ENCODE assay signal across 10 mouse cellular contexts in genomic region chr13:64098992-64099391, GRCm38 (mm10). TPM values are rescaled to one million over a fixed set of nuclear protein-coding genes. Genes with fewer than 3 reads are reported as not detected.
A peak's percentile ranks its signal among the peaks of the same experiment; 100 is the strongest.
DNase-seq lines count a peak whose midpoint lies in the region; ATAC-seq and TF ChIP-seq lines count a peak whose summit lies in the region.
"Had no signal": no experiment of that assay in that cellular context is flagged by ENCODE, and none has a peak within 500 bp of the region (broad histone marks: within the 10 kb centered on the region; RNA-seq: fewer than 3 reads in every experiment).

No protein-coding gene starts in this region.

- H3K27me3 ChIP-seq in heart, embryonic 11.5 days (ENCODE audit: control insufficient read depth, insufficient read depth, low read length): no peaks in the 10 kb centered on the region
- no peaks in the 10 kb centered on the region for H3K27me3 ChIP-seq in testis, adult 2 months (ENCODE audit: control insufficient read depth, insufficient read depth, low read length)
- no peaks in the 10 kb centered on the region for H3K27me3 ChIP-seq in hindbrain, embryonic 16.5 days (replicated peaks; ENCODE audit: control insufficient read depth, insufficient read depth, low read length)
- H3K27me3 ChIP-seq in forebrain, embryonic 16.5 days (replicated peaks; ENCODE audit: control insufficient read depth, insufficient read depth, low read length): no peaks in the 10 kb centered on the region
- H3K27me3 ChIP-seq: embryonic facial prominence, embryonic 15.5 days; limb, embryonic 12.5 days had no signal

- no peak overlapping the region for H3K4me3 ChIP-seq in heart, embryonic 11.5 days (ENCODE audit: low read depth, low read length)
- H3K4me3 ChIP-seq in testis, adult 2 months (ENCODE audit: control insufficient read depth, low read depth, low read length): no peak overlapping the region
- no peak overlapping the region for H3K4me3 ChIP-seq in cortical plate, adult 2 months (ENCODE audit: insufficient read depth, low read length)
- H3K4me3 ChIP-seq in hindbrain, embryonic 16.5 days (ENCODE audit: low read length): no peak overlapping the region
- H3K4me3 ChIP-seq in forebrain, embryonic 16.5 days (replicated peaks; ENCODE audit: low read length): no peak overlapping the region
- H3K4me3 ChIP-seq: embryonic facial prominence, embryonic 15.5 days; limb, embryonic 12.5 days had no signal

- DNase-seq in heart, postnatal 14 days: peak; percentile 15 to 45
- no peak for DNase-seq in testis, postnatal 14 days (ENCODE audit: low spot score)
- DNase-seq in spleen, postnatal 10 days (ENCODE audit: low spot score in 2 of 2): peak; percentile 21 to 64

- no peaks in the 10 kb centered on the region for H3K4me1 ChIP-seq in heart, embryonic 11.5 days (ENCODE audit: control insufficient read depth, insufficient read depth, low read length)
- peaks cover 4% of the 10 kb centered on the region; the same call in 1 of the 2 replicates for H3K4me1 ChIP-seq in testis, adult 2 months (ENCODE audit: control insufficient read depth, insufficient read depth, low read length)
- H3K4me1 ChIP-seq in cortical plate, adult 2 months (ENCODE audit: control insufficient read depth, insufficient read depth, low read length): no peaks in the 10 kb centered on the region
- no peaks in the 10 kb centered on the region for H3K4me1 ChIP-seq in hindbrain, embryonic 16.5 days (ENCODE audit: control insufficient read depth, insufficient read depth, low read depth, low read length)
- H3K4me1 ChIP-seq in forebrain, embryonic 16.5 days (replicated peaks; ENCODE audit: control insufficient read depth, insufficient read depth, low read length): no peaks in the 10 kb centered on the region
- H3K4me1 ChIP-seq: embryonic facial prominence, embryonic 15.5 days; limb, embryonic 12.5 days had no signal

- intact Hi-C loops in heart, postnatal 14 days (cut with DNase I): no loop called here

- no peak for ATAC-seq in heart, embryonic 11.5 days (replicated peaks; ENCODE audit: insufficient number of reproducible peaks, low FRiP score, low TSS enrichment)
- ATAC-seq in hindbrain, embryonic 16.5 days: no peak
- no peak for ATAC-seq in forebrain, embryonic 16.5 days

- H3K9me3 ChIP-seq in heart, embryonic 11.5 days (replicated peaks; ENCODE audit: control insufficient read depth, low read length): no peaks in the 10 kb centered on the region
- no peaks in the 10 kb centered on the region for H3K9me3 ChIP-seq in hindbrain, embryonic 16.5 days (ENCODE audit: control insufficient read depth, low read length)
- no peaks in the 10 kb centered on the region for H3K9me3 ChIP-seq in forebrain, embryonic 16.5 days (ENCODE audit: control insufficient read depth, low read length)
- H3K9me3 ChIP-seq: embryonic facial prominence, embryonic 15.5 days; limb, embryonic 12.5 days had no signal

- no peak for TF ChIP-seq POLR2A in testis, adult 2 months (IDR thresholded peaks at IDR 0.05; ENCODE audit: control insufficient read depth, low read depth, low read length)
- no peak for TF ChIP-seq POLR2A in cortical plate, adult 2 months (IDR thresholded peaks at IDR 0.05; ENCODE audit: extremely low read depth, insufficient read depth, low read length)

- WGBS in heart, embryonic 11.5 days (ENCODE audit: insufficient replicate concordance): 68% methylated on average over 9 of the region's 9 CpGs
- 76% methylated on average over 9 of the region's 9 CpGs for WGBS in hindbrain, embryonic 16.5 days
- whole genome bisulfite sequencing in forebrain, embryonic 16.5 days: 76% methylated on average over 9 of the region's 9 CpGs

- no peak overlapping the region for H3K4me2 ChIP-seq in heart, embryonic 11.5 days
- no peak overlapping the region for H3K4me2 ChIP-seq in hindbrain, embryonic 16.5 days (ENCODE audit: low read length)
- H3K4me2 ChIP-seq in forebrain, embryonic 16.5 days (ENCODE audit: low read length): no peak overlapping the region
- H3K4me2 ChIP-seq: embryonic facial prominence, embryonic 15.5 days; limb, embryonic 12.5 days had no signal

- TF ChIP-seq CTCF in testis, adult 2 months (IDR thresholded peaks at IDR 0.05; ENCODE audit: control insufficient read depth, insufficient read depth, insufficient replicate concordance, low read depth, low read length): peak; percentile 52; the same call in 1 of the 2 replicates
- TF ChIP-seq CTCF in cortical plate, adult 2 months (IDR thresholded peaks at IDR 0.05; ENCODE audit: extremely low read depth, insufficient read depth, low read length): peak; percentile 45

- H3K9ac ChIP-seq in heart, embryonic 11.5 days (ENCODE audit: low read depth, low read length): no peak overlapping the region
- H3K9ac ChIP-seq in hindbrain, embryonic 16.5 days (ENCODE audit: low read depth, low read length): no peak overlapping the region
- H3K9ac ChIP-seq in forebrain, embryonic 16.5 days (replicated peaks; ENCODE audit: low read depth, low read length): no peak overlapping the region
- H3K9ac ChIP-seq: embryonic facial prominence, embryonic 15.5 days; limb, embryonic 12.5 days had no signal

- no peak overlapping the region for H3K27ac ChIP-seq in heart, embryonic 11.5 days (ENCODE audit: low read depth, low read length)
- peak overlapping the region; percentile 18; the same call in 1 of the 2 replicates for H3K27ac ChIP-seq in testis, adult 2 months (ENCODE audit: control insufficient read depth, insufficient read depth, low read depth, low read length)
- no peak overlapping the region for H3K27ac ChIP-seq in cortical plate, adult 2 months (ENCODE audit: insufficient read depth, low read length)
- no peak overlapping the region for H3K27ac ChIP-seq in hindbrain, embryonic 16.5 days (ENCODE audit: low read depth, low read length)
- H3K27ac ChIP-seq in forebrain, embryonic 16.5 days (ENCODE audit: low read length): no peak overlapping the region
- H3K27ac ChIP-seq: embryonic facial prominence, embryonic 15.5 days; limb, embryonic 12.5 days had no signal

- H3K36me3 ChIP-seq in heart, embryonic 11.5 days (ENCODE audit: control insufficient read depth, insufficient read depth, low read length): no peaks in the 10 kb centered on the region
- H3K36me3 ChIP-seq in testis, adult 2 months (ENCODE audit: control insufficient read depth, insufficient read depth, low read length): no peaks in the 10 kb centered on the region
- no peaks in the 10 kb centered on the region for H3K36me3 ChIP-seq in hindbrain, embryonic 16.5 days (ENCODE audit: control insufficient read depth, insufficient read depth, low read length)
- H3K36me3 ChIP-seq in forebrain, embryonic 16.5 days (ENCODE audit: control insufficient read depth, insufficient read depth): no peaks in the 10 kb centered on the region
- H3K36me3 ChIP-seq: limb, embryonic 12.5 days had no signal

RNA-seq across cellular contexts. Expression of gene Hsd17b3, which starts 10.0 kb away (rescaled TPM):
- total RNA-seq in heart, postnatal 14 days (2021): not detected
- polyA plus RNA-seq in heart, embryonic 11.5 days (2014; fragmentation: Nextera tagmentation; extraction: Ambion mirVana): not detected in 2 replicates
- 16.4 and 27.2 TPM in 2 replicates for polyA plus RNA-seq in testis, adult 2 months (2012; rRNA removed)
- not detected in 2 replicates for polyA plus RNA-seq in cortical plate, adult 2 months (2012; rRNA removed)
- not detected in 2 replicates for polyA plus RNA-seq in hindbrain, embryonic 16.5 days (2015; fragmentation: Nextera tagmentation; extraction: Ambion mirVana)
- not detected in 2 replicates for polyA plus RNA-seq in forebrain, embryonic 16.5 days (2015; fragmentation: Nextera tagmentation; extraction: Ambion mirVana)
- polyA plus RNA-seq: embryonic facial prominence, embryonic 15.5 days; limb, embryonic 12.5 days had no signal

RNA-seq across cellular contexts. Expression of gene Slc35d2, which starts 30.2 kb away (rescaled TPM):
- 1 to 10 TPM; 1.4 to 1.8 TPM for total RNA-seq in heart, postnatal 14 days (2021)
- polyA plus RNA-seq in heart, embryonic 11.5 days (2014; fragmentation: Nextera tagmentation; extraction: Ambion mirVana): 7.4 and 8.2 TPM in 2 replicates
- polyA plus RNA-seq in testis, adult 2 months (2012; rRNA removed): 0.79 and 1.1 TPM in 2 replicates
- 1.5 and 1.6 TPM in 2 replicates for polyA plus RNA-seq in cortical plate, adult 2 months (2012; rRNA removed)
- polyA plus RNA-seq in hindbrain, embryonic 16.5 days (2015; fragmentation: Nextera tagmentation; extraction: Ambion mirVana): 1.1 and 2.1 TPM in 2 replicates
- polyA plus RNA-seq in forebrain, embryonic 16.5 days (2015; fragmentation: Nextera tagmentation; extraction: Ambion mirVana): 0.46 and 0.86 TPM in 2 replicates

RNA-seq across cellular contexts. Expression of gene Zfp367, which starts 54.0 kb away (rescaled TPM):
- 10 to 100 TPM; 19.4 to 20.3 TPM for total RNA-seq in heart, postnatal 14 days (2021)
- 23.7 and 25.4 TPM in 2 replicates for polyA plus RNA-seq in heart, embryonic 11.5 days (2014; fragmentation: Nextera tagmentation; extraction: Ambion mirVana)
- 27.3 and 29.3 TPM in 2 replicates for polyA plus RNA-seq in testis, adult 2 months (2012; rRNA removed)
- polyA plus RNA-seq in cortical plate, adult 2 months (2012; rRNA removed): 31.9 and 34.6 TPM in 2 replicates
- polyA plus RNA-seq in hindbrain, embryonic 16.5 days (2015; fragmentation: Nextera tagmentation; extraction: Ambion mirVana): 6.2 and 7.3 TPM in 2 replicates
- 10.8 and 13.1 TPM in 2 replicates for polyA plus RNA-seq in forebrain, embryonic 16.5 days (2015; fragmentation: Nextera tagmentation; extraction: Ambion mirVana)

Comparison
In these comparisons a context has a peak if more than half of its experiments do, and no peak if none do; other contexts are left out.
1. RNA of gene Hsd17b3, which starts 10.0 kb away (polyA plus RNA-seq): 16.4 to 27.2 TPM in testis, adult 2 months; not detected in hindbrain, embryonic 16.5 days, not detected in heart, embryonic 11.5 days, not detected in cortical plate, adult 2 months and not detected in forebrain, embryonic 16.5 days; every median in the first group is over 10 times any median in the second.